Mouse (Mus musculus) monocyte, adult 5-6 weeks (primary cell): Measurements from ENCODE around the gene Tbc1d32. TPM values are rescaled to one million over a fixed set of nuclear protein-coding genes. Genes with fewer than 3 reads are reported as not detected.
"Not testable (repeated sequence)": the region's sequence is repeated elsewhere in the genome, so short reads cannot be mapped to it uniquely, and the experiment has no call there.

ENCODE experiments used
- ATAC-seq: fragments of 153-309, 156-312 bp; replicated peaks from 2 replicates; pipeline ENCODE4 v1.8.0; 2017; ENCODE audit warnings: mild to moderate bottlenecking; ENCODE audit not compliant: low TSS enrichment, insufficient number of reproducible peaks, severe bottlenecking, poor library complexity, low FRiP score
- total RNA-seq: library from RNA; stranded (forward); fragments of 200-1000, 200-491, 200-594 nt; gene quantifications from 3 replicates; pipeline ENCODE4 v1.2.3, GENCODE M21; 2017

The Tbc1d32 gene
- total RNA-seq: 2.4 to 5.2 TPM (median 4.4 TPM) in 3 replicates

GRCm38 (mm10) chr10:56228568-56229209 is at the start of gene Tbc1d32:
Gene Tbc1d32, minus strand, starts transcription at chr10:56228689.
- ATAC-seq: peak; percentile 94

- ATAC-seq: no peak
These were observed 666 bp downstream of the Tbc1d32 start for GRCm38 (mm10) chr10:56227771-56228275.

- ATAC-seq: no peak
These were observed 12.7 kb downstream of the Tbc1d32 start for GRCm38 (mm10) chr10:56215797-56216196.

GRCm38 (mm10) chr10:56210343-56210742 is 18.1 kb downstream of the Tbc1d32 start:
- no peak for ATAC-seq

- ATAC-seq: no peak
These were observed 21.6 kb downstream of the Tbc1d32 start for GRCm38 (mm10) chr10:56206802-56207404.

- ATAC-seq: no peak
These were observed 24.1 kb downstream of the Tbc1d32 start for GRCm38 (mm10) chr10:56204348-56204747.

GRCm38 (mm10) chr10:56199902-56200301 is 28.6 kb downstream of the Tbc1d32 start:
- ATAC-seq: no peak

GRCm38 (mm10) chr10:56198691-56199090 is 29.8 kb downstream of the Tbc1d32 start:
- no peak for ATAC-seq

GRCm38 (mm10) chr10:56194310-56194709 is 34.2 kb downstream of the Tbc1d32 start:
- ATAC-seq: no peak

GRCm38 (mm10) chr10:56181727-56182126 is 46.8 kb downstream of the Tbc1d32 start:
- ATAC-seq: no peak

GRCm38 (mm10) chr10:56173184-56173583 is 55.3 kb downstream of the Tbc1d32 start:
- ATAC-seq: no peak

GRCm38 (mm10) chr10:56167721-56168120 is 60.8 kb downstream of the Tbc1d32 start:
- ATAC-seq: not testable (repeated sequence)

GRCm38 (mm10) chr10:56165758-56166157 is 62.7 kb downstream of the Tbc1d32 start:
- ATAC-seq: no peak

GRCm38 (mm10) chr10:56164411-56164810 is 64.1 kb downstream of the Tbc1d32 start:
- no peak for ATAC-seq

- no peak for ATAC-seq
These were observed 69.7 kb downstream of the Tbc1d32 start for GRCm38 (mm10) chr10:56158748-56159147.

- no peak for ATAC-seq
These were observed 70.3 kb downstream of the Tbc1d32 start for GRCm38 (mm10) chr10:56158207-56158606.

GRCm38 (mm10) chr10:56156956-56157355 is 71.5 kb downstream of the Tbc1d32 start:
- no peak for ATAC-seq

- ATAC-seq: no peak
These were observed 79.6 kb downstream of the Tbc1d32 start for GRCm38 (mm10) chr10:56148920-56149319.

- ATAC-seq: no peak
These were observed 91.3 kb downstream of the Tbc1d32 start for GRCm38 (mm10) chr10:56137191-56137590.

- no peak for ATAC-seq
These were observed 98.8 kb downstream of the Tbc1d32 start for GRCm38 (mm10) chr10:56129642-56130041.
